Mouse (Mus musculus) midbrain, embryonic 15.5 days (tissue): Measurements from ENCODE around the gene Apela. TPM values are rescaled to one million over a fixed set of nuclear protein-coding genes. Genes with fewer than 3 reads are reported as not detected.

Experiments used
- ATAC-seq: fragments of 200-750 bp; cut with Nextera tagmentation; replicated peaks from 2 replicates; pipeline ENCODE4 v1.8.0; 2017; ENCODE audit warnings: moderate TSS enrichment
- H3K27ac ChIP-seq: fragments of 300-500 bp; sonication (generic); 2 replicates; pipeline ENCODE4 v1.5.1; 2015; ENCODE audit warnings: mild to moderate bottlenecking, inconsistent platforms
- H3K27me3 ChIP-seq: fragments of 300-500 bp; sonication (generic); replicated peaks from 2 replicates; pipeline ENCODE4 v1.6.1; 2015; ENCODE audit warnings: inconsistent platforms
- H3K36me3 ChIP-seq: fragments of 300-500 bp; sonication (generic); replicated peaks from 2 replicates; pipeline ENCODE4 v1.6.1; 2015; ENCODE audit warnings: inconsistent platforms
- H3K4me1 ChIP-seq: fragments of 300-500 bp; sonication (generic); 2 replicates; pipeline ENCODE4 v1.6.1; 2015; ENCODE audit warnings: inconsistent platforms
- H3K4me2 ChIP-seq: fragments of 300-500 bp; sonication (generic); 2 replicates; pipeline ENCODE4 v1.6.1; 2015; ENCODE audit warnings: inconsistent platforms, mild to moderate bottlenecking, moderate library complexity
- H3K4me3 ChIP-seq: fragments of 300-500 bp; sonication (generic); 2 replicates; pipeline ENCODE4 v1.5.1; 2015; ENCODE audit warnings: mild to moderate bottlenecking, inconsistent platforms
- H3K9ac ChIP-seq: fragments of 300-500 bp; sonication (generic); 2 replicates; pipeline ENCODE4 v1.6.1; 2015; ENCODE audit warnings: mild to moderate bottlenecking, inconsistent platforms
- H3K9me3 ChIP-seq: fragments of 300-500 bp; sonication (generic); 2 replicates; pipeline ENCODE4 v1.6.1; 2016; ENCODE audit warnings: inconsistent platforms
- WGBS: fragments of 180-500 bp; shearing (Covaris S2); methylation state at CpG from one replicate; pipeline ENCODE4 v1.1.7; 2015; ENCODE audit warnings: mixed read lengths; 5-methylcytosine and 5-hydroxymethylcytosine counted together
- polyA plus RNA-seq: library from polyadenylated mRNA; unstranded; fragments of >200 nt; fragmentation: Nextera tagmentation; extraction: Ambion mirVana; gene quantifications from 2 replicates; pipeline ENCODE4 v1.2.1, GENCODE M21; 2015

Apela gene
- 0.84 and 1.0 TPM in 2 replicates for polyA plus RNA-seq

DNA sequence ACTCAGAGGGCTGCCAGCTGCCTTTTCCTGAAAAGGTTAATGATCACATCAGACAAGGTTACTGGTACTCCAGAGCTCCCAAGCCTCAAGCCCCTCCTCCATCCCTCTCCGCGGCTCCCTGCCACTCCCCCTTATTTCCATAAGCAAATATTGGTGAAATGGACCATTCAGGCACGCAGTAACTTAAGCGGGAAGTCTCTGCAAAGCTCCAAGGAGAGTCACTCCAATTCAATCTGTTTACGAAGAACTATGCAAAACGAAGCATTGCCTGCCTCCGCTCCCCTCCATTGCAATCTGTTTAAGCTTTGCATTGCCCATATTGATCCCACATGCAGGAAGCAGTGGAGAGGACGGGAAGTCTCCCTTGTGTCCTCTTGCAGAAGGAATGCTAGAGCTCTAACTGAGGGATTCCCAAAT, at the start of gene Apela:
Gene Apela (minus strand): TSS at position 220 of the 417 bp plus-strand sequence.
- Histone ChIP-seq H3K36me3 (no peaks in the 10 kb centered on the region), H3K27ac (no peak within 1 kb of the TSS), H3K9me3 (no peaks in the 10 kb centered on the region), H3K27me3 (no peaks in the 10 kb centered on the region), H3K4me3 (peak within 1 kb of the TSS; percentile 37), H3K4me2 (peak within 1 kb of the TSS; percentile 71), H3K9ac (peak within 1 kb of the TSS; percentile 33; the same call in 1 of the 2 replicates), H3K4me1 (peaks cover 12% of the 10 kb centered on the region)
- peak; percentile 83 for ATAC-seq
- under 1% methylated on average over 8 of the region's 8 CpGs for WGBS

DNA sequence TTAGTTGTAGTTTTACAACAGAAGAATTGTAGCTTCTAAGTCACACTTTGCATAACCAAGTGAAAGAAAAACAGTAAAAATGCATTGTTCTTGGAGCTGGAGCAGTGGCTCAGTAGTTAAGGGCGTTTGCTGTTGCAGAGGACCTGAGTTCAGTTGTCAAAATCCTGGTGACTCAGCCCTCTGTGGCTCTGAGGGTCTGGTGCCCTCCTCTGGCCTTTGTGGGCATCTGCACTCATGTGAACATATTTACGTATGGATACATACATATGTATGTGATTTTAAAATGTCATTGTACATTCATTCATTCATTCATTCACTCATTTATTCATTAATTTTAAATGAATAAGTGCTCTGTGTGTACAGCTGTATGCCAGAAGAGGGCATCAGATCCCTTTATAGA, 48.5 kb upstream of the Apela start:
- no peak for ATAC-seq
- Histone ChIP-seq H3K27me3 (no peaks in the 10 kb centered on the region), H3K36me3 (no peaks in the 10 kb centered on the region), H3K4me2 (no peak overlapping the region), H3K9ac (no peak overlapping the region), H3K27ac (no peak overlapping the region), H3K4me3 (no peak overlapping the region), H3K9me3 (no peaks in the 10 kb centered on the region), H3K4me1 (no peaks in the 10 kb centered on the region)
- 72% methylated on average over 2 of the region's 2 CpGs for WGBS

DNA sequence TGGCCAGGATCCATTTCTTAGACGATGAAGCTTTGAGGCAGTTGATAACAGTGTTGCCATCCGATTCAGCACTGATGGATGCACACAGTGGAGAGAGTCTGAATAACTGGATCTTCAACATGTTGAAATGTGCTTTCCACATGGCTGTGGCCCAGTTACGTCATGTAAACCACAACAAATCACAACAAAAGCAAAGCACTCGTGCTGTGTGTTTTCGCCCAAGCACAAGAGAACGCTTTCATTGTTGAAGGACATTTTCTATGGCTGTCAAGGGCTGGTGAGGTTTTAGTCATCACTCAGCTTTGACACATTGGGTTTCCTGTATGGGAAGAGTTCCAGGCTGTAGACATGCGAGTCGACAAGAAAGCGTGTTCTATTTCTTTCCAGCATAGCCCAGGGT, 43.6 kb upstream of the Apela start:
- no peak overlapping the region for H3K27ac ChIP-seq
- no peak for ATAC-seq
- no peak overlapping the region for H3K9ac ChIP-seq
- H3K27me3 ChIP-seq = no peaks in the 10 kb centered on the region
- no peak overlapping the region for H3K4me2 ChIP-seq
- H3K9me3 ChIP-seq = no peaks in the 10 kb centered on the region
- no peaks in the 10 kb centered on the region for H3K36me3 ChIP-seq
- H3K4me1 ChIP-seq = no peaks in the 10 kb centered on the region
- 91% methylated on average over 9 of the region's 9 CpGs for WGBS
- no peak overlapping the region for H3K4me3 ChIP-seq

DNA sequence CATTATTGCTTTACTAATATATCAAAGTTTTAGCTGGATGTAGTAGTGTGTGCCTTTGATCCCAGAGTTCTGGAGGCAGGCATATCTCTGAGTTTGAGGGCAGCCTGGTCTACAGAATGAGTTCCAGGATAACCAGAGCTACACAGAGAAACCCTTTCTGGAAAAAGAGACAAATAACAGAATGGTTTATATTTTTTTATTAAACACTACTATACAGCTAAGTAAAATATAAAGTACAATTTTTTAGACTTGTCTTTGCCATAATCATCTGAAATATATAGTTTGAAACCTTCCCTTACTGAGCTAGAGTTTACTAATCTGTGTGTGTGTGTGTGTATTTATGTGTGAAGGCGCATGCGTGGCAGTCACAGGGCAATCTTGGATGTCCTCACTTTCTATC, 37.6 kb upstream of the Apela start, which contains the start of gene Gm10663:
Gene Gm10663 (plus strand): TSS at position 301 of the 400 bp plus-strand sequence.
- no peak within 1 kb of the TSS for H3K4me3 ChIP-seq
- no peak within 1 kb of the TSS for H3K27ac ChIP-seq
- 93% methylated on average over 2 of the region's 2 CpGs for WGBS
- no peaks in the 10 kb centered on the region for H3K27me3 ChIP-seq
- H3K9me3 ChIP-seq = no peaks in the 10 kb centered on the region
- no peak within 1 kb of the TSS for H3K9ac ChIP-seq
- H3K4me2 ChIP-seq = no peak within 1 kb of the TSS
- no peak for ATAC-seq
- H3K4me1 ChIP-seq = no peaks in the 10 kb centered on the region
- H3K36me3 ChIP-seq = no peaks in the 10 kb centered on the region

DNA sequence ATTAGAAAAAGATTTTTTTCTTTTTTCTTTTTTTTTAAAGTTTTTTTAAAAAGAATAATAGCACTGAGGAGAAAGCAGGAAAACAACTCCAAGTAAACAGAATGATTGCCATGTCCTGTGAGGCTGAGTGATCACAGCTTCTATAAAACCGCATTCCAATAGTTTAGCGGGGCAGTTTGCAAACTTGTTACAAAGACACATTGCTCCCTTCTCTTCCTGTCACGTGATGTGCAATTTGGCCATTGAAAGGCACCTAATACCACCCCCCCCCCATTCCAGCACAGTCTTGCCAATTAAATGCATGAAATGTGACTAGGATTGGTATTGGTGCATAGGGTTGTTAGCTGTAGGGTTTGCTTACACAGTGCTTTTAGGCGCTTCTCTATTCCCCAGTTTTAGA, 33.9 kb upstream of the Apela start:
- H3K36me3 ChIP-seq = no peaks in the 10 kb centered on the region
- H3K9ac ChIP-seq = no peak overlapping the region
- H3K27ac ChIP-seq = no peak overlapping the region
- no peak for ATAC-seq
- 85% methylated on average over 4 of the region's 4 CpGs for WGBS
- H3K4me3 ChIP-seq = no peak overlapping the region
- H3K27me3 ChIP-seq = no peaks in the 10 kb centered on the region
- H3K4me2 ChIP-seq = no peak overlapping the region
- H3K4me1 ChIP-seq = peaks cover 4% of the 10 kb centered on the region; the same call in 1 of the 2 replicates
- H3K9me3 ChIP-seq = no peaks in the 10 kb centered on the region

DNA sequence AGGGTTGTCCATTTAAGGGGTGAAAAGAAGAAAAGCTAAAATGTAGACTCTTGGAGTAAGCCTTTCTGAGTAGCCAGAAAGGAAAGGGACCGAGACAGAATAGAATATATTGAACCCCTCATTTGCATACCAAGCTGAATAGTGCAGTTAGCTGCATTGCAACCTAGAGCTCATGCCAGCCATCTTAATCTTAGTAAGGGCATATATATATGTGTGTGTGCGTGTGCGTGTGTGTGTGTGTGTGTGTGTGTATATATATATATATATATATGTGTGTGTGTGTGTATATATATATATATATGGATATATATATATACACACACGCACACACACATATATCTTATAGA, 31.3 kb upstream of the Apela start:
- 0 out of 2 replicates have a peak, but pooled peaks have one; percentile 56 for ATAC-seq
- H3K4me1 ChIP-seq = peaks cover 4% of the 10 kb centered on the region; the same call in 1 of the 2 replicates
- H3K4me3 ChIP-seq = no peak overlapping the region
- no peaks in the 10 kb centered on the region for H3K36me3 ChIP-seq
- no peak overlapping the region for H3K27ac ChIP-seq
- WGBS = 51% methylated on average over 4 of the region's 4 CpGs
- 0 out of 2 replicates have a peak overlapping the region, but pooled peaks have one; percentile 6 for H3K4me2 ChIP-seq
- H3K27me3 ChIP-seq = no peaks in the 10 kb centered on the region
- H3K9me3 ChIP-seq = no peaks in the 10 kb centered on the region
- H3K9ac ChIP-seq = no peak overlapping the region

DNA sequence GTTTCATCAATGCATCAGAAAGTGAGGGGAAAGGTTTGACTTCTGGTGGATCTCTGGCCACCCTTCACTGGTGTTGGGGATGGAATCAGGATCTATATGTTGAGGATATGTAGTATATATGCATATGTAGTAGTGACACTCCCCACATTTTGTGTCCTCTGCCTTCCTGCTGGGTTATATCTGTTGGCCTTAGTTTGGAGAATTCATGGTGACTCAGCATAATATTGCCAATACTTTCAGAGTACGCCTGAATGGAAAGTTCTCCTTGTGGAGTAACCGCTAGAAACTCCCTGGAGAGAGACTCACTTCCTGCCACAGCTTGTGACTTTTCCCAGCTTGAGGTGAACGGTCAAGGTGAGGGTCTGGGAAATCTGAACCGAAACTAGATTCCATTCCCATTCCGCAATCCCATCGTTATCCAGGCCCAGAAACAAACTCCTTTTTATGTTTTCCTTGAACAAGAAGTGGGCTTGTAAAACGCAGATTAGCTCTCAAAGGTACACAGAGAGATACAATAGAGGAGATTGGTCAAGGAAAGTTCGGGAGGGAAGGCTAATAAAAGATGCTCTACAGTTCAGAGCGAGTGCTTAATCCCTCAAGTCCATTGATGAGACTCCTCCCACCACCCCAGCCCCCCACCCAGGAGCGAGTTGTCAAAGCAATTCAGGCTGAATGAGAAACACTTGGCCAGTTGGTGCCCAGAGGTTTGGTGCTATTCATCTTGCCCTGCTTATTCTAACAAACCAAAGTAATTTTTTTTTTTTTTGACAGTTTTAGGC, 30.7 kb upstream of the Apela start:
- H3K9me3 ChIP-seq = no peaks in the 10 kb centered on the region
- peak overlapping the region; percentile 6; the same call in 1 of the 2 replicates for H3K4me2 ChIP-seq
- ATAC-seq = peak; percentile 56; the same call in 1 of the 2 replicates

DNA sequence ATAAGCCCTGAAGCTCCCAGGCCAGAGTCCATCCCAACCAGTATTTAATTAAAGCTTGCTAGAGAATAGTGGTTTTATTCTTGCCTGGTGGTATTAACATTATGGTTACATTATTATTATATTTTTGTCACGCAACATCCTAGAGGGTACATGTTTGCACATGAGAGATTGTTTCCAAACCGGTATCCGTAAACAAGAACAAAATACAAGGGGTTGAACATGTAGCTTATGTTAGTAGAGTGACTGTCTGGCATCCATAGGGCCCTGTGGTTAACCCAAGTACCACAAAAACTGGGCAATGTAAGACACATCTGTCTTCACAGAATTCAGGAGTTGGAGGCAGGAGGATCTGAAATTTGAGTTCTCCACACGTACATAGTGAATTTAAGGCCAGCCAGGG, 29.9 kb upstream of the Apela start:
- Histone ChIP-seq H3K9ac (no peak overlapping the region), H3K27me3 (no peaks in the 10 kb centered on the region), H3K4me3 (no peak overlapping the region), H3K9me3 (no peaks in the 10 kb centered on the region), H3K4me1 (peaks cover 4% of the 10 kb centered on the region; the same call in 1 of the 2 replicates), H3K36me3 (no peaks in the 10 kb centered on the region), H3K27ac (no peak overlapping the region), H3K4me2 (no peak overlapping the region)
- 96% methylated on average over 4 of the region's 4 CpGs for WGBS
- ATAC-seq = no peak

More for the DNA sequence above, 30.7 kb upstream of the Apela start:
- H3K27ac ChIP-seq = no peak overlapping the region
- H3K4me1 ChIP-seq = peaks cover 4% of the 10 kb centered on the region; the same call in 1 of the 2 replicates
- H3K4me3 ChIP-seq = no peak overlapping the region
- no peaks in the 10 kb centered on the region for H3K27me3 ChIP-seq
- no peak overlapping the region for H3K9ac ChIP-seq
- WGBS = 18% methylated on average over 10 of the region's 10 CpGs
- no peaks in the 10 kb centered on the region for H3K36me3 ChIP-seq

DNA sequence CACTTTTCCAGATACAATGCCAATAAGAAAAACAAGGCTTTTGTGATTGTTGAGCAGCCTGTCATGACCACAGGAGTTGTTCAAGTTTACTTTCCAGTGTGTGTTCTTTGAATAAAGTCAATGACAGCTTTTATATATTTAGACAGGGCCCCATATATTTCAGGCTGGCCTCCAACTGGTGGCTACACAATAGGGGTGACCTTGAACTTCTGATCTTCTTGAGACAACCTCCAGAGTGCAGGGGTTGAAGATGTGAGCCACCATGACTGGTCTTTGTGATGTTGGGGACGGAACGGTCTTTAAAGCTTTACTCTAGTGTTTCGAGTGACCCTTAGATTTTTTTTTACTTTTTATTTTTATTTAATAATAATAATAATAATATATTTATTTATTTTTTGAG, 28.5 kb upstream of the Apela start:
- H3K9me3 ChIP-seq = no peaks in the 10 kb centered on the region
- H3K36me3 ChIP-seq = no peaks in the 10 kb centered on the region
- no peak overlapping the region for H3K4me3 ChIP-seq
- H3K27me3 ChIP-seq = no peaks in the 10 kb centered on the region
- H3K4me1 ChIP-seq = peaks cover 4% of the 10 kb centered on the region; the same call in 1 of the 2 replicates
- no peak for ATAC-seq
- WGBS = 94% methylated on average over 3 of the region's 3 CpGs
- no peak overlapping the region for H3K9ac ChIP-seq
- H3K4me2 ChIP-seq = no peak overlapping the region
- no peak overlapping the region for H3K27ac ChIP-seq

DNA sequence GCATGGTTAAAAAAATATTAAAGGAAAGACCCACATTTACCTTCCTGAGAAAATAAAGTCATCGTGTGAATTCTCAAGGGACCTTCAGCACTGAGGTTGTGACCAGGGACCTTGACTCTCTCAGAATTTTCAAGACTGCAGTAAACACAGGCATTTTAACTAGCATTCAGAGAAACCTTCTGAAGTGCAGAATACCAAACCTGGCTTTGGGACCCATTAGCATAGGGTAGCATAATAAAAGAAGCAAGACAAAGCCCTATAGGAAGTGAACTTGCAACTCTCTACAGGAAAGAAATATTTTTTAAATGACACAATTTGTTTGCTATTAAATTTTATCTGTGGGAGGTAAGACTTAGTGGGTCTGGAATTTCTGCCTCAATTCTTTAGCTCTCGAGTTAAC, 26.9 kb upstream of the Apela start:
- no peak overlapping the region for H3K27ac ChIP-seq
- ATAC-seq = no peak
- 65% methylated on average over 2 of the region's 2 CpGs for WGBS
- H3K27me3 ChIP-seq = no peaks in the 10 kb centered on the region
- peaks cover 4% of the 10 kb centered on the region; the same call in 1 of the 2 replicates for H3K4me1 ChIP-seq
- no peaks in the 10 kb centered on the region for H3K9me3 ChIP-seq
- no peak overlapping the region for H3K4me3 ChIP-seq
- H3K36me3 ChIP-seq = no peaks in the 10 kb centered on the region
- H3K9ac ChIP-seq = no peak overlapping the region
- H3K4me2 ChIP-seq = no peak overlapping the region

DNA sequence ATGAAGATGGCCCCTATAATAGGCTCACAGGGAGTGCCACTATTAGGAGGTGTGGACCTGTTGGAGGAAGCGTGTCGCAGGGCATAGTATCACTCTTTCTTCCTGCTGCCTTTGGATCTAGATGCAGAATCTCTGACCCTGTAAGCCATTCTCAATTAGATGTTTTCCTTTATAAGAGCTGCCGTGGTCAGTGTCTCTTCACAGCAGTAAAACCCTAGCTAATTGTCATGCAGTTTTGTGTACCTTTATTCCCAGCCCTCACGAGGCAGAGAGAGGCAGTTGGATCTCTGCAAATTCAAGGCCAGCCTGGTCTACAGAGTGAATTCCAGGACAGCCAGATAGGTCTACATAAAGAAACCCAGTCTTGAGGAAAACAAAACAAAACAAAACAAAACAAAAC, 25.1 kb upstream of the Apela start:
- Histone ChIP-seq H3K9me3 (no peaks in the 10 kb centered on the region), H3K9ac (no peak overlapping the region), H3K4me3 (no peak overlapping the region), H3K36me3 (no peaks in the 10 kb centered on the region), H3K27me3 (no peaks in the 10 kb centered on the region), H3K4me2 (no peak overlapping the region), H3K27ac (no peak overlapping the region), H3K4me1 (no peaks in the 10 kb centered on the region)
- ATAC-seq = no peak
- 62% methylated on average over 4 of the region's 4 CpGs for WGBS

DNA sequence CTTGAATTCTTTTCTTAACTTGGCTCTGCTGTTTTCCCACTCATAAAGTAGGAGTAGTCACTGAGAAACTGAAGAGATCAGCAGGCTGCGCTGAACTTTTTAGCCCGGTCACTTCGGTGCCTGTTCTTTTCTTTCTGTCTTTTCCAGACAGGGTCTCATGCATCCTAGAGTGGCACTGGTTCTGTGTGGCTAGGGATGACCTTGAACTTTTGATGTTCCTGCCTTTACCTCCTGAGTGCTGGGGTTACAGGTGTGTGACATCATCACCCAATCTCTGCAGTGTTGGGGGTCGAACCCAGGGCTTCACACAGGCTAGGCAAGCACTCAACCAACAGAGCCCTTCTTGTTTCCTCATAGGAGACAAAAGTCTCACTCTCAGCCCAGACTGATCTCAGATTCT, 19.6 kb upstream of the Apela start:
- Histone ChIP-seq H3K9ac (no peak overlapping the region), H3K4me3 (no peak overlapping the region), H3K27ac (no peak overlapping the region), H3K9me3 (no peaks in the 10 kb centered on the region), H3K36me3 (no peaks in the 10 kb centered on the region), H3K4me1 (no peaks in the 10 kb centered on the region), H3K4me2 (no peak overlapping the region), H3K27me3 (no peaks in the 10 kb centered on the region)
- 90% methylated on average over 4 of the region's 4 CpGs for WGBS
- no peak for ATAC-seq

DNA sequence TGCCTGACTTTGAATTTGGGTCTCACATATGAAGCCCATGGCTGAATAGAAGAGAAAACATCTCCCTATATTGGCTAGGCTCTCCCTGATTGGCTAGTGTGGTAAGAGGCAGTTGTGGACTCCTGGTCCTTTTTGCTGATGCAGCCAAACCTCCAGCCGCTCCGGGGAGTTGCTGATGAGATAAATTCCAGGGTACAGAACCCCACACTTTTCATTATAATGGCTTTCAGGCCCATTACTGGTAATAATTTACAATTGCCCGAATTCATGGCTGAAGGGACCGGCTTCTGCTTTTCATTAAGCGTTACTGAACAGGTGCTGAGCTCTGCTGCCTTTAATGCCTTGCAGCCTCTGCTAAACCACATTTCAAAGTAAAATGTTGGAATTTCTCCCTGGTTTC, 16.8 kb upstream of the Apela start:
- no peaks in the 10 kb centered on the region for H3K9me3 ChIP-seq
- H3K27ac ChIP-seq = no peak overlapping the region
- H3K36me3 ChIP-seq = no peaks in the 10 kb centered on the region
- no peaks in the 10 kb centered on the region for H3K4me1 ChIP-seq
- no peak overlapping the region for H3K9ac ChIP-seq
- no peaks in the 10 kb centered on the region for H3K27me3 ChIP-seq
- ATAC-seq = no peak
- no peak overlapping the region for H3K4me3 ChIP-seq
- no peak overlapping the region for H3K4me2 ChIP-seq
- 69% methylated on average over 5 of the region's 5 CpGs for WGBS
